Mouse (Mus musculus) liver, embryonic 13.5 days (tissue): ENCODE measurements around the gene Rtp2. TPM values are rescaled to one million over a fixed set of nuclear protein-coding genes. Genes with fewer than 3 reads are reported as not detected.

Source experiments
- ATAC-seq: fragments of 200-750 bp; cut with Nextera tagmentation; 2 replicates; pipeline ENCODE4 v1.8.0; 2017; ENCODE audit warnings: low read depth, mild to moderate bottlenecking, moderate number of reproducible peaks, moderate library complexity
- DNase-seq: peaks from one replicate; pipeline ENCODE4 v3.0.0; 2022
- H3K27ac ChIP-seq: fragments of 300-500 bp; sonication (generic); 2 replicates; pipeline ENCODE4 v1.5.1; 2015; ENCODE audit warnings: moderate library complexity, mild to moderate bottlenecking, inconsistent platforms
- H3K27me3 ChIP-seq: fragments of 300-500 bp; sonication (generic); 2 replicates; pipeline ENCODE4 v1.6.1; 2015; ENCODE audit warnings: mild to moderate bottlenecking, inconsistent platforms
- H3K36me3 ChIP-seq: fragments of 300-500 bp; sonication (generic); 2 replicates; pipeline ENCODE4 v1.6.1; 2015; ENCODE audit warnings: mild to moderate bottlenecking, inconsistent platforms
- H3K4me1 ChIP-seq: fragments of 300-500 bp; sonication (generic); replicated peaks from 2 replicates; pipeline ENCODE4 v1.6.1; 2015; ENCODE audit warnings: inconsistent platforms
- H3K4me2 ChIP-seq: fragments of 300-500 bp; sonication (generic); 2 replicates; pipeline ENCODE4 v1.6.1; 2015; ENCODE audit warnings: inconsistent platforms, mild to moderate bottlenecking, moderate library complexity
- H3K4me3 ChIP-seq: fragments of 300-500 bp; sonication (generic); replicated peaks from 2 replicates; pipeline ENCODE4 v1.5.1; 2015; ENCODE audit warnings: mild to moderate bottlenecking, inconsistent platforms
- H3K9ac ChIP-seq: fragments of 300-500 bp; sonication (generic); 2 replicates; pipeline ENCODE4 v1.6.1; 2015; ENCODE audit warnings: mild to moderate bottlenecking, inconsistent platforms
- H3K9me3 ChIP-seq: fragments of 300-500 bp; sonication (generic); replicated peaks from 2 replicates; pipeline ENCODE4 v1.6.1; 2016; ENCODE audit warnings: inconsistent platforms
- WGBS: fragments of 180-500 bp; shearing (Covaris S2); methylation state at CpG from one replicate; pipeline ENCODE4 v1.1.7; 2015; ENCODE audit not compliant: insufficient replicate concordance; 5-methylcytosine and 5-hydroxymethylcytosine counted together
- polyA plus RNA-seq: library from polyadenylated mRNA; unstranded; fragments of >200 nt; fragmentation: Nextera tagmentation; extraction: Ambion mirVana; gene quantifications from 2 replicates; pipeline ENCODE4 v1.2.1, GENCODE M21; 2015

Rtp2 gene
- polyA plus RNA-seq, 1 experiment from 2014 or later = not detected

DNA sequence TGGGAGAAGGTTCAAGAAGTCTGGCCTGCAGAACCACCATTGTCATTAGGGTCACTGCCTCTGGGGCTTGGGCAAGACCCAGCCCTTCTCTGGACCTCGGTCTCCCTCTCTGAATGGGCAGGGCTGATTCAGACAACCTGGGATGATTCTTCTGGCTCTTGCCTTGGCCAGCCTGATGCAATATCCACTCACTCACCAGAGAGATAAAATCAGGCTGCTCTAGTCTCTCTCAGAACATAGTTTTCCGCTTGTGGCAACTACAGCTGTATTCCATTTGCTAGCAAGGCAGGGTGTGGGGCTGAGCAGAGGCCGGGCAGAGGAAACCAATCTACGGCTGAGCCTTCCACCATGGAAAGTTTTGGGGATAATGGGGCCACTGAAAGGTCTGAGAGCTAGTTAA lies 36.7 kb upstream of the Rtp2 start:
- H3K9ac ChIP-seq = no peak overlapping the region
- no peak overlapping the region for H3K4me3 ChIP-seq
- no peaks in the 10 kb centered on the region for H3K27me3 ChIP-seq
- peaks cover 9% of the 10 kb centered on the region for H3K36me3 ChIP-seq
- 67% methylated on average over 4 of the region's 4 CpGs for WGBS
- ATAC-seq = no peak
- peaks cover 6% of the 10 kb centered on the region; the same call in 1 of the 2 replicates for H3K4me1 ChIP-seq
- no peak for DNase-seq
- 0 out of 2 replicates have a peak, but pooled peaks cover 4% of the 10 kb centered on the region for H3K9me3 ChIP-seq
- H3K4me2 ChIP-seq = no peak overlapping the region
- no peak overlapping the region for H3K27ac ChIP-seq

DNA sequence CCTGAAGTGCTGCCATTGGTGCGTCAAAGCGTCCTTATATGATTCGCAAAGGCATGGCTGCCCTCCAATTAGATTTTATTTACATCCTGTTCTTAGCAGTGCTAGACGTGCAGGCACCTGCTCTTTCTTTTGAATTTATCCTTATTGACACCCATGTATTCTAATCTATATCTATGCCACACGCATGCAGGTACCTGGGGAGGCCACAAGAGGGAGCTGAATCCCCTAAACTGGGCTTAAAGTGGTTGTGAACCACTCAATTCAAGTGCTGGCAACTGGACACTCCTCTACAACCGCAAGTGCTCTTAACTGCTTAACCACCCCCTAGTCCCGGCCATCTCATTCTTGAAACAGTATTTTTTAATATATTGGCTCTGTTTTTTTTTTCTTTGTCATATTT lies 35.1 kb upstream of the Rtp2 start:
- no peak for DNase-seq
- H3K4me1 ChIP-seq = peaks cover 4% of the 10 kb centered on the region; the same call in 1 of the 2 replicates
- 0 out of 2 replicates have a peak, but pooled peaks cover 4% of the 10 kb centered on the region for H3K9me3 ChIP-seq
- ATAC-seq = no peak
- no peak overlapping the region for H3K4me2 ChIP-seq
- WGBS = 70% methylated on average over 7 of the region's 7 CpGs
- H3K4me3 ChIP-seq = no peak overlapping the region
- H3K36me3 ChIP-seq = peaks cover 9% of the 10 kb centered on the region
- H3K27ac ChIP-seq = no peak overlapping the region
- H3K27me3 ChIP-seq = no peaks in the 10 kb centered on the region
- no peak overlapping the region for H3K9ac ChIP-seq

DNA sequence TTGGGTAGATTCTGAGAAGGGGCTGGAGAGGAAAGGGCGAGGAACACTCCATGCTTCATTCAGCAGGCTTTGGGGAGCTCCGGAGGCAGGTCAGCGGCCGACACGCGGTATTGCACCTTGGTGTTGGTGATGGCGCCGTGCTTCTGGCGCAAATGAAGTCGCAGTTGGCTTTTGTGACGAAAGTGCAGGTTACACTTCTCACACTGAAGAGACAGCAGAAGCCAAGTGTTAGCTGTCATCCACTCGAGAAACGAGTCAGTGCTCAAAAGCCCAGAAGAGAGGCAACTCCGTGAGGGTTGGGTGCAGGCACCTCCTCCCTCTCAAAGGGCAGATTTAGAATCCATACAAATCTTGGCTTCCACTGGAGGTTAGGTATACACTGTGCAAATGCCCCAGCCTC lies 33.9 kb upstream of the Rtp2 start:
- 0 out of 2 replicates have a peak, but pooled peaks cover 4% of the 10 kb centered on the region for H3K9me3 ChIP-seq
- H3K27ac ChIP-seq = no peak overlapping the region
- H3K9ac ChIP-seq = no peak overlapping the region
- H3K36me3 ChIP-seq = peaks cover 9% of the 10 kb centered on the region
- no peaks in the 10 kb centered on the region for H3K4me1 ChIP-seq
- no peak overlapping the region for H3K4me3 ChIP-seq
- no peak for DNase-seq
- no peaks in the 10 kb centered on the region for H3K27me3 ChIP-seq
- H3K4me2 ChIP-seq = no peak overlapping the region
- no peak for ATAC-seq
- WGBS = 77% methylated on average over 14 of the region's 14 CpGs

DNA sequence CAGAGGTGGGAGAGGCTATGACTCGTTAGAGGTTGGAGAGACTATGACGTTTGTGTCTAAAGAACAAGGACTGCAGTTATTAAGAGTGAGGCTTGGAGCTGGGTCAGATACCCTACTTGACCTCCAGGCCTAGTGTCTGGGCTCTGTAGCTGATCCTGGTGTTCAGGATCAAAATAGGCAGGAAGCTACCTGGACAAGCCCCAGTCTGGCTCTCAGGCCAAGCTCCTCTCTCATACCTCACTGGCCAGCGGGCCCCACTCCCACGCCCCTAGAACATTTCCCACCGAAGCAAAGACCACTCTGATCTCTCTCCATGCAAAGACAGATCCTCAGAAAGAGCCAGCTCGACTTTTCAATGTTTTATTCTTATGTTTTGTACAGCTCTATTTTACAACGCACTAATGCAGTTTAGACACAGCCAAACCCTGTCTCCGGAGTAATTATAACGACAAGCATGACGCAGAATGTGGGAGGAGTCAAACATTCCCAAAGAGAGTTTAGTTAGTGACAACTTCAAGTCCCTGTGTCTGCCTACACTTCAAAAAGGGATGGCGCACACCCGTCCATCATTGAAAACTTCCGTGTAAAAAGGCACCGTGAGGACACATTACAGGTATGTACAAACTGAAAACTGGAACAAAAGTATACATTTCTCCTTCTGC lies 32.6 kb upstream of the Rtp2 start:
- no peak overlapping the region for H3K4me3 ChIP-seq
- peaks cover 9% of the 10 kb centered on the region for H3K36me3 ChIP-seq
- ATAC-seq = no peak
- H3K27me3 ChIP-seq = no peaks in the 10 kb centered on the region
- no peak for DNase-seq
- no peak overlapping the region for H3K27ac ChIP-seq
- no peak overlapping the region for H3K9ac ChIP-seq
- H3K4me1 ChIP-seq = no peaks in the 10 kb centered on the region
- H3K4me2 ChIP-seq = no peak overlapping the region
- 0 out of 2 replicates have a peak, but pooled peaks cover 4% of the 10 kb centered on the region for H3K9me3 ChIP-seq
- WGBS = 72% methylated on average over 14 of the region's 14 CpGs

DNA sequence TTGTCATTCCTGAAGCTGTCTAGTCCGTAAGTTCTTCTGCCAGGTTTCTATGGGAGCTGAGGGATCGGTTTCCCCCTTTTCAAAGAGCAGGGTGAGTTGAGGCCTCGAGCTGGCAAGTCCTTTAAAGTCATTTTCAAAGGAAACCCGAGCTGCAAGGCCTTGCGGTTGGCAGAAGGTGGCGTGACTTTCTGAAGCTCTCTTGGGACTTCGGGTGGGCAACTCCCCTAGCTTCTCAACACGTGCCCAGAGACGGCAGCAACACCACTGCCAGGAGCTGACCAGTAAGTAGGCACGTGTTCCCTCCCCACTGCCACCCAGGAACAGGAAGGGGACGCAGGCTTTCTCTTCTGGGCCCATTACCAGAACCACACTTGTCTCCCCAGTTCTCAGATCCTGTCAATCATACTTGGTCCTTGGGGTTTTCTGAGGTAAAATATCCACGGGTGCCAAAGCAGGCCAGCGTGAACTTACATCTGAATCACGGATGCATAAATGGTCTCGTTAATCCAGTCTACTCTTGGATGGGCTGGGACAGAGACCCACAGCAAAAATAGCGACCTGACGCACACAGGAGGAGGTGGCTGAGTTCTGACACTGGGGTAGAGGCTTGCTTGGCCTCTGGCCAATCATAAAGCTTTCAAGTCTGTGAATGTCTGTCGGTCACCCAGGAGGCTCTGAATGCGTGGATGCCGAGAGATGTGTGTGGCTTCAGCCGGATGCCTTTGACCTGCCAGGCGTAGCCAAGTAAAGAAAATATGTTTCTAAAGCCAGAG lies 31.9 kb upstream of the Rtp2 start:
- no peaks in the 10 kb centered on the region for H3K27me3 ChIP-seq
- no peak overlapping the region for H3K4me2 ChIP-seq
- no peak overlapping the region for H3K4me3 ChIP-seq
- ATAC-seq (no peak), DNase-seq (no peak)
- 70% methylated on average over 22 of the region's 22 CpGs for WGBS
- peaks cover 9% of the 10 kb centered on the region for H3K36me3 ChIP-seq
- H3K4me1 ChIP-seq = no peaks in the 10 kb centered on the region
- no peak overlapping the region for H3K27ac ChIP-seq
- H3K9ac ChIP-seq = no peak overlapping the region
- H3K9me3 ChIP-seq = 0 out of 2 replicates have a peak, but pooled peaks cover 4% of the 10 kb centered on the region

DNA sequence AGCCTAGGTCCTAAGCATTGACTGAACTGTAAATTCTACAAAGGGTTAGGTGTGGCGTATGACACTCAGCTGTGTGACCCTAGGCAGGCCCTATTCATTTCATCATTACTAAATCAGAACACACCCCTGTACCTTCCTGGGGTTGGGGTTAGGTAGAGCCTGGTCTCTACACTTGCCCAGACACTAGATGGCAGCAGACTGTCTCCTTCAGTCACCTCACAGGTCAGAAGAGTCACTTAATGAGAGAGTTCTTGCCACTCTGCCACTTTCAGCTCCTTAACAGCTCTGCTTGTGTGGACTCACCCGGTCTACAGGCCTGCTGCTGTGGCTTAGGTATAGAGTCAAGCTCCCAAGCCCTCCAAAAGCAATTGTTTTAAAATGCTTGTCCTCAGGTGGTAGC lies 30.2 kb upstream of the Rtp2 start:
- Histone ChIP-seq H3K27ac (no peak overlapping the region), H3K36me3 (0 out of 2 replicates have a peak, but pooled peaks cover 3% of the 10 kb centered on the region), H3K27me3 (no peaks in the 10 kb centered on the region), H3K9me3 (no peaks in the 10 kb centered on the region), H3K4me3 (no peak overlapping the region), H3K4me2 (no peak overlapping the region), H3K9ac (no peak overlapping the region), H3K4me1 (no peaks in the 10 kb centered on the region)
- WGBS = 58% methylated on average over 2 of the region's 2 CpGs
- no peak for ATAC-seq
- no peak for DNase-seq

DNA sequence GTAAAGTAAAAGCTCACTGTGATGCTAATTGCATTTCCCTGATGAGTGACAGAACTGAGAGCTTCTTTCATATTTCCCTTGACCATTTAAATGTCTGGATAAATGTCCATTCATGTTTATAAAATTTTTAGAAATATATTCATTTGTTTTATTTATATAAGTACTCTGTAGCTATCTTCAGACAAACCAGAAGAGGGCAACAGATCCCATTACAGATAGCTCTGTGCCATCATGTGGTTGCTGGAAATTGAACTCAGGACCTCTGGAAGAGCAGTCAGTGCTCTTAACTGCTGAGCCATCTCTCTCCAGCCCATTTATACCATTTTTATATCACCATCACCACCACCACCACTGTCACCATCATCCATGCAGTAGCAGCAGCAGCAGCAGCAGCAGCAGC lies 26.7 kb upstream of the Rtp2 start:
- H3K27ac ChIP-seq = no peak overlapping the region
- DNase-seq (no peak), ATAC-seq (no peak)

DNA sequence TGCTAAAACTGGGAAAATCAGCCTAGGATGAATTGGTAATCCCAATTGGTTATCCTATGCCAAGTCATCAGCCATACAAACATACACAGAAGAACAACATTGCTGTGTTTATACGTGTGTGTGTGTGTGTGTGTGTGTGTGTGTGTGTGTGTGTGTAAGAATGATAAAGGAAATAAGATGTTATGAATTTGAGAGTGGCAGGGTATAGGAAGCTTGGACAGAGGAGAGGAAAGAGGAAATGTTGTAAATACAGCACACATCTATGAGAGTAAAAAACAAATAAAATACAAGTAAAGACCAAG lies 21.7 kb upstream of the Rtp2 start:
- Histone ChIP-seq H3K36me3 (no peaks in the 10 kb centered on the region), H3K27ac (no peak overlapping the region), H3K4me2 (no peak overlapping the region), H3K9me3 (no peaks in the 10 kb centered on the region), H3K9ac (no peak overlapping the region), H3K27me3 (no peaks in the 10 kb centered on the region), H3K4me3 (no peak overlapping the region), H3K4me1 (no peaks in the 10 kb centered on the region)
- no peak for DNase-seq
- ATAC-seq = no peak
- 0% methylated on average over 1 of the region's 1 CpGs for WGBS

More for the DNA sequence above, 26.7 kb upstream of the Rtp2 start:
- no peaks in the 10 kb centered on the region for H3K27me3 ChIP-seq
- no peaks in the 10 kb centered on the region for H3K9me3 ChIP-seq
- H3K36me3 ChIP-seq = no peaks in the 10 kb centered on the region
- H3K4me3 ChIP-seq = no peak overlapping the region
- no peak overlapping the region for H3K4me2 ChIP-seq
- H3K9ac ChIP-seq = no peak overlapping the region
- H3K4me1 ChIP-seq = no peaks in the 10 kb centered on the region

DNA sequence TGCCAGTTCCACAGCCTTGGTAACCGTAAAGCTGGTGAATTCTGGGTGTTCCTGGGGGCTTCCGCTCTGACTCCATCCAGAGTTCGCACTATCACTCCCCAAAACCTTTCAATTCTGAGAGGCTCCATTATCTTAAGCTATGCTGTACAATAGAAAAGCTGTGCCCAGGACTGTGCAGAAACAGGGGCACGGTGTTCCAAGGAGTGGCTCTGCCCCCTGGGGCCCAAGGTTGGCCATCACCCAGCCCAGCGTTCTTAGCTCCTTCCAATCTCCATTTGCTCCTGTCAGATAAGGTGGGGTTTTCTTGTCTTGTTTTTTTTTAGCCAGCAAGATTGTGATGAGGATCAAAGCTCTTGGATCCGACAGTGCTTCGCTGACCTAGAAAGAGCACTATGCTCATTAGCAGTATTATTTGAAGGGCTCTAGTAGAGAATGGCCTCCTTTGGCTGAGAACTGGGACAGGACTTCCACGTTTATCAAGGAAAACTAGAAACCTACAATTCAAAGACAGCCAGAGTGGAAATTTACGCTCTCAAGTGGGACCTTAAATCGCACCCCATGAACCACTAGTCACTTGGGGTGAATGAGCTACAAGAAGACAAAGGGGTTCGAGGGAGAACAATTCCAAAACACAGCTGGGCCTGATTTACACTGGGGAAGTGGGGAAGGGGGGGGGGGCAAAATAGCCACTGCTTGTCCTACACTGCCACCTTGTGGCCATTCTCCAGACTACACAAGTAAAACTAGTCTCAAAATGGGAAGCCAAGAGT lies 21.2 kb upstream of the Rtp2 start:
- Histone ChIP-seq H3K4me2 (no peak overlapping the region), H3K27me3 (no peaks in the 10 kb centered on the region), H3K27ac (no peak overlapping the region), H3K36me3 (no peaks in the 10 kb centered on the region), H3K4me1 (no peaks in the 10 kb centered on the region), H3K9me3 (no peaks in the 10 kb centered on the region), H3K9ac (no peak overlapping the region), H3K4me3 (no peak overlapping the region)
- DNase-seq (no peak), ATAC-seq (no peak)
- 44% methylated on average over 11 of the region's 11 CpGs for WGBS

DNA sequence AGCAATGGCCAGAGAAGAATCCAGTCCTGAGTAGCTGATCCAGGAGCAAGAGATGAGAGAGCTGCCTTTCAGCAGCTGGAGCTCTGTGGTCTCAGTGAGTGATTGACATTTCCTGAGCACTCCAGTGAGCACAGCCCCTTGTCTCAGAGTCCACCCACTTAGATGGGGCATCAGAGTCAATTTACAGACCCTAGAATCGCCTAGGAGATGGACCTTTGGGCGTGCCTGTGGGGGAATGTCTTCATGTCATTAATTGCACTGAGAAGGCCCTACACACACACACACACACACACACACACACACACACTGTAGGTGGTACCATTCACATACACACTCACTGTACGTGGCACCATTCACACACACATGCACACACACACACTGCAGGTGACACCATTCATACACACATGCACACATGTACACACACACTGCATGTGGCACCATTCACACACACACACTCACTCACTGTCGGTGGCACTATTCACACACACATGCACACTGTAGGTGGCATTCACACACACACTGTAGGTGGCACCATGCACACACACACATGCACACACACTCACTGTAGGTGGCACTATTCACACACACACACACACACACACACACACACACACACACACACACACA lies 20.0 kb upstream of the Rtp2 start:
- Histone ChIP-seq H3K36me3 (no peaks in the 10 kb centered on the region), H3K9ac (no peak overlapping the region), H3K4me2 (no peak overlapping the region), H3K9me3 (no peaks in the 10 kb centered on the region), H3K27me3 (no peaks in the 10 kb centered on the region), H3K4me1 (no peaks in the 10 kb centered on the region), H3K4me3 (no peak overlapping the region), H3K27ac (no peak overlapping the region)
- WGBS = 52% methylated on average over 4 of the region's 4 CpGs
- ATAC-seq (no peak), DNase-seq (no peak)

DNA sequence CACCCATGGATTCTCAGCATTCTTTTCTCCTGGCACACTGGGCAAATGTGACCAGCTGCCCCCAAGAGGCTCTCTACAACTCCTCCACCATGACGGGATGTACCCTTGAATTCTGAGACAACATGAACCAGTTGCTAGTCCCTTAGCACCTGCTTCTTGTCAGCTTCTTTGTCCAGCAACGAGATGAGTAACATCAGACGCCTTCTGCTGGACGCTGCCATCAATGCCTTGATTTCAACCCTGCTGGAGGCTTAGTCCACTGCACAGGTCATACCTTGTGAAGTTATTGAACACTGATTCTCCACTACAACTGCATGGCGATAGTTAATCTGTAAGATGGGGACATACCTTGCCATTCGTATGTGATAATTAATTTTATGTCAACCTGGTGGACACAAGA lies 15.5 kb upstream of the Rtp2 start:
- ATAC-seq (no peak), DNase-seq (no peak)
- no peaks in the 10 kb centered on the region for H3K9me3 ChIP-seq
- no peak overlapping the region for H3K4me2 ChIP-seq
- H3K27ac ChIP-seq = no peak overlapping the region
- no peak overlapping the region for H3K4me3 ChIP-seq
- H3K4me1 ChIP-seq = no peaks in the 10 kb centered on the region
- H3K36me3 ChIP-seq = no peaks in the 10 kb centered on the region
- H3K9ac ChIP-seq = no peak overlapping the region
- WGBS = 65% methylated on average over 6 of the region's 6 CpGs
- H3K27me3 ChIP-seq = no peaks in the 10 kb centered on the region
